Mouse (Mus musculus) heart, embryonic 15.5 days (tissue): Measurements from ENCODE around the gene Clpsl2. TPM values are rescaled to one million over a fixed set of nuclear protein-coding genes. Genes with fewer than 3 reads are reported as not detected.

Experiments
- ATAC-seq: fragments of 200-750 bp; cut with Nextera tagmentation; replicated peaks from 2 replicates; pipeline ENCODE4 v1.8.0; 2017; ENCODE audit warnings: low read depth, moderate TSS enrichment; ENCODE audit not compliant: insufficient number of reproducible peaks, insufficient read depth, low FRiP score
- H3K27ac ChIP-seq: fragments of 300-500 bp; sonication (generic); 2 replicates; pipeline ENCODE4 v1.5.1; 2015; ENCODE audit warnings: mild to moderate bottlenecking, inconsistent platforms
- H3K27me3 ChIP-seq: fragments of 300-500 bp; sonication (generic); 2 replicates; pipeline ENCODE4 v1.6.1; 2015; ENCODE audit warnings: inconsistent platforms
- H3K36me3 ChIP-seq: fragments of 300-500 bp; sonication (generic); 2 replicates; pipeline ENCODE4 v1.6.1; 2015; ENCODE audit warnings: mild to moderate bottlenecking, inconsistent platforms
- H3K4me1 ChIP-seq: fragments of 300-500 bp; sonication (generic); replicated peaks from 2 replicates; pipeline ENCODE4 v1.6.1; 2015; ENCODE audit warnings: inconsistent platforms
- H3K4me2 ChIP-seq: fragments of 300-500 bp; sonication (generic); 2 replicates; pipeline ENCODE4 v1.6.1; 2015; ENCODE audit warnings: inconsistent platforms, mild to moderate bottlenecking, moderate library complexity
- H3K4me3 ChIP-seq: fragments of 300-500 bp; sonication (generic); 2 replicates; pipeline ENCODE4 v1.5.1; 2015; ENCODE audit warnings: mild to moderate bottlenecking, inconsistent platforms
- H3K9ac ChIP-seq: fragments of 300-500 bp; sonication (generic); 2 replicates; pipeline ENCODE4 v1.6.1; 2015; ENCODE audit warnings: mild to moderate bottlenecking, inconsistent platforms
- H3K9me3 ChIP-seq: fragments of 300-500 bp; sonication (generic); replicated peaks from 2 replicates; pipeline ENCODE4 v1.6.1; 2016; ENCODE audit warnings: inconsistent platforms
- WGBS: fragments of 180-500 bp; shearing (Covaris S2); methylation state at CpG from one replicate; pipeline ENCODE4 v1.1.7; 2015; ENCODE audit warnings: mixed read lengths; 5-methylcytosine and 5-hydroxymethylcytosine counted together
- microRNA-seq: library from miRNA; unstranded; fragments of <30 nt; microRNA quantifications from one replicate; pipeline ENCODE4, GENCODE M21; 2016
- polyA plus RNA-seq: library from polyadenylated mRNA; unstranded; fragments of >200 nt; fragmentation: Nextera tagmentation; extraction: Ambion mirVana; gene quantifications from 2 replicates; pipeline ENCODE4 v1.2.1, GENCODE M21; 2015

The Clpsl2 gene
- polyA plus RNA-seq, 1 experiment from 2014 or later, result not detected

GRCm38 (mm10) chr17:28590596-28590995 lies 41.4 kb downstream of the Clpsl2 start:
- WGBS, result 76% methylated on average over 3 of the region's 3 CpGs
- peaks cover 50% of the 10 kb centered on the region for H3K36me3 ChIP-seq

GRCm38 (mm10) chr17:28591476-28591875 lies 42.3 kb downstream of the Clpsl2 start:
- H3K4me1 ChIP-seq, result peaks cover 26% of the 10 kb centered on the region
- 38% methylated on average over 5 of the region's 5 CpGs for WGBS
- no peak overlapping the region for H3K9ac ChIP-seq
- ATAC-seq, result peak; percentile 66; the same call in 1 of the 2 replicates
- H3K36me3 ChIP-seq, result peaks cover 54% of the 10 kb centered on the region
- H3K4me3 ChIP-seq, result no peak overlapping the region
- H3K9me3 ChIP-seq, result no peaks in the 10 kb centered on the region
- H3K4me2 ChIP-seq, result no peak overlapping the region
- H3K27ac ChIP-seq, result peak overlapping the region; percentile 77
- no peaks in the 10 kb centered on the region for H3K27me3 ChIP-seq

More at GRCm38 (mm10) chr17:28590596-28590995, 41.4 kb downstream of the Clpsl2 start:
- ATAC-seq, result no peak
- Histone ChIP-seq H3K4me1 (peaks cover 26% of the 10 kb centered on the region), H3K9me3 (no peaks in the 10 kb centered on the region), H3K4me3 (no peak overlapping the region), H3K9ac (no peak overlapping the region), H3K27ac (no peak overlapping the region; the same call in 1 of the 2 replicates), H3K4me2 (no peak overlapping the region), H3K27me3 (no peaks in the 10 kb centered on the region)

GRCm38 (mm10) chr17:28592998-28593397 lies 43.8 kb downstream of the Clpsl2 start:
- Histone ChIP-seq H3K27me3 (no peaks in the 10 kb centered on the region), H3K4me3 (no peak overlapping the region), H3K4me2 (no peak overlapping the region), H3K36me3 (peaks cover 63% of the 10 kb centered on the region), H3K9ac (no peak overlapping the region), H3K9me3 (no peaks in the 10 kb centered on the region), H3K4me1 (peaks cover 26% of the 10 kb centered on the region), H3K27ac (0 out of 2 replicates have a peak overlapping the region, but pooled peaks have one; percentile 1)
- no peak; the same call in 1 of the 2 replicates for ATAC-seq
- WGBS, result 5% methylated on average over 4 of the region's 4 CpGs

- WGBS, result 50% methylated on average over 4 of the region's 4 CpGs
- ATAC-seq, result 0 out of 2 replicates have a peak, but pooled peaks have one; percentile 18
- Histone ChIP-seq H3K9ac (no peak overlapping the region), H3K4me2 (no peak overlapping the region), H3K9me3 (no peaks in the 10 kb centered on the region), H3K4me3 (no peak overlapping the region), H3K36me3 (peaks cover 60% of the 10 kb centered on the region), H3K27ac (no peak overlapping the region), H3K4me1 (peaks cover 26% of the 10 kb centered on the region), H3K27me3 (no peaks in the 10 kb centered on the region)
These were observed 44.8 kb downstream of the Clpsl2 start for GRCm38 (mm10) chr17:28593965-28594364.

GRCm38 (mm10) chr17:28600780-28601179 lies 51.6 kb downstream of the Clpsl2 start:
- ATAC-seq, result no peak
- Histone ChIP-seq H3K9me3 (no peaks in the 10 kb centered on the region), H3K27me3 (no peaks in the 10 kb centered on the region), H3K4me1 (no peaks in the 10 kb centered on the region), H3K4me3 (no peak overlapping the region), H3K36me3 (peaks cover 79% of the 10 kb centered on the region), H3K9ac (no peak overlapping the region), H3K4me2 (no peak overlapping the region), H3K27ac (no peak overlapping the region)
- WGBS, result 84% methylated on average over 5 of the region's 5 CpGs

- Histone ChIP-seq H3K27ac (no peak overlapping the region), H3K9ac (no peak overlapping the region), H3K27me3 (no peaks in the 10 kb centered on the region), H3K4me2 (no peak overlapping the region), H3K36me3 (peaks cover 81% of the 10 kb centered on the region), H3K9me3 (no peaks in the 10 kb centered on the region), H3K4me1 (no peaks in the 10 kb centered on the region), H3K4me3 (no peak overlapping the region)
- no peak for ATAC-seq
- 90% methylated on average over 9 of the region's 9 CpGs for WGBS
These were observed 52.5 kb downstream of the Clpsl2 start for GRCm38 (mm10) chr17:28601557-28602250.

Small RNA genes lying within 50 kb of the gene (microRNA-seq; reads per million reads assigned to microRNA genes)
- gene Gm25195, result not detected
- gene Mir6969, result not detected

Other genes starting within 250 kb of the Clpsl2 start
- gene Fance, start 235.9 kb upstream of the Clpsl2 start, polyA plus RNA-seq, result 18.8 and 25.3 TPM in 2 replicates
- gene Rpl10a, start 220.9 kb upstream of the Clpsl2 start, polyA plus RNA-seq, result 305 and 312 TPM in 2 replicates
- gene Tead3, start 198.6 kb upstream of the Clpsl2 start, polyA plus RNA-seq, result 5.3 and 6.6 TPM in 2 replicates
- 2.6 and 4.3 TPM in 2 replicates for gene Tulp1, start 184.2 kb upstream of the Clpsl2 start, polyA plus RNA-seq
- gene Fkbp5, start 31.9 kb upstream of the Clpsl2 start, polyA plus RNA-seq, result 16.2 and 33.9 TPM in 2 replicates
- gene Armc12, start 18.6 kb upstream of the Clpsl2 start, polyA plus RNA-seq, result not detected in 2 replicates
- gene Clps, start 11.4 kb downstream of the Clpsl2 start, polyA plus RNA-seq, result 1.1 and 1.2 TPM in 2 replicates
- 0.15 and 0.42 TPM in 2 replicates for gene Lhfpl5, start 26.2 kb downstream of the Clpsl2 start, polyA plus RNA-seq
- 39.8 and 45.4 TPM in 2 replicates for gene Srpk1, start 73.3 kb downstream of the Clpsl2 start, polyA plus RNA-seq
- gene Slc26a8, start 140.8 kb downstream of the Clpsl2 start, polyA plus RNA-seq, result 0.23 and 0.66 TPM in 2 replicates
- 22.0 and 31.1 TPM in 2 replicates for gene Mapk14, start 141.9 kb downstream of the Clpsl2 start, polyA plus RNA-seq
- 1.6 and 2.0 TPM in 2 replicates for gene AC170998.1, start 176.7 kb downstream of the Clpsl2 start, polyA plus RNA-seq
- gene Mapk13, start 219.9 kb downstream of the Clpsl2 start, polyA plus RNA-seq, result 3.6 and 8.6 TPM in 2 replicates